Mouse (Mus musculus): ENCODE results near the gene Ppp2r5d.

Ppp2r5d gene

DNA sequence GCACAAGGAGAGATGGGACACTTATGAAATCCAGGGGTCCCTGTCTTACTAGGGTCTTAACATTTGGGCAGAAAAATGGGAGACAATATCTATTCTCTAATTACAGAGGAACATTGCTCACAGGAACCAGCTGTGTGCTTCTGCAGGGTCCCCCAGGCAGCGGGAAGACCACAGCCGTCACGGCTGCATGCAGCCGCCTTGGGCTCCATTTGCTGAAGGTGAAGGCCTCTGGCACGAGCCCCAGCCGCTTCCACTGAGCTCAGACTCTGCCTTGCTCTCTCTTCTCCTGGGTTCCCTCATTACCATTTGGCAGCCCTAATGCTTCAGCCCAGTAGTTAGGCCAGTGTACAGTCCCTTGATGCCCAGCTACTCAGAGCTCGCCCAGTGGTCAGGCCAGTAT is 16.2 kb upstream of the Ppp2r5d start:
- no peak for DNase-seq (ENCODE audit: low read depth, low spot score)

DNA sequence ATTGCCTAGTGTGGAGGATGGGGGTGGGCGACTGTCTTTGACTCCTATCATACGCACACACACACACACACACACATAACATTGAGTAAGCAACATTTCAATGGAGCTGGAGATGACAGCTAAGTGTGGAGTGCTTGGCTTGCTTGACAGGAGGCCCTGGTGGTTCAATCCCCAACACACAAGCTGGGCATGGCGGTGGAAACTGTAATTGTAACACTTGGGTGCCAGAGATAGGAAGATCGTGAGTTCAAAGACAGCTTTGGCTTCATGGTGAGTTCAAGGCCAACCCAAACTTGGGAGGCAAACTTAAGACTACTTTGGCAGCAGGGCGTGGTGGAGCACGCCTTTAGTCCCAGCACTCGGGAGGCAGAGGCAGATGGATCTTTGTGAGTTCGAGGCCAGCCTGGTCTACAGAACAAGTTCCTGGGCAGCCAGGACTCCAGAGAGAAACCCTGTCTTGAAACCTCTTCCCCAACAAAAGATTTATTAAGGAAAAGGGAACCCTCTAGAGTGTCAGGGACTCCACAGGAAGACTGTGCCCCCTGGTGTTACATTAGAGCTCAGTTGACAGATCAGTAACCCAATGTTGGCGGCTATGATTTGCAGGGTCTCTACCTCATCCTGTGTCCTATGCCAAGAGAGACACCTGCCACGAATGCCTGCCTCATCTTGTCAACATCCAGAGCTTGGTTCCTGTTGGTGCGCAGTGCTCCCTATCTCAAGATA is 10.0 kb upstream of the Ppp2r5d start:
- DNase-seq (ENCODE audit: low read depth, low spot score): no peak

DNA sequence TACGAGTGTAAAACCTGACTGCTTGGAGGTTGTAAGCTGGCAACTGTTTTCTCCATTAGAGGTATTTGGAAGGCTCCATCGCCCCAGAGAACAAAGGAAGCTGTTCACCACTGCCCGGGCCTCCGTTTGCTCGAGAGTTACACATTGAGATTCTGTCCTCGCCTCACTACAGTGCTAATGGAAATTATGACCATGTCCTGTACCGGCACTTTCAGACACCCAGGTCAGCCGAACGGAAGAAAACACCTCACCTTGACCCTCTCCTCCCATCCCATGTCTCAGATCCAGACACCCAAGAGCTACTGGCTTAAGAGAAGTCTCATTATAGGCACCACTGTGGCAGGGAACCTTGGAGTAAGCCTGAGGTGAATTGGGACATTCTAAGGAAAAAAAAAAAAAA is 8.9 kb upstream of the Ppp2r5d start:
- DNase-seq (ENCODE audit: low read depth, low spot score): no peak

DNA sequence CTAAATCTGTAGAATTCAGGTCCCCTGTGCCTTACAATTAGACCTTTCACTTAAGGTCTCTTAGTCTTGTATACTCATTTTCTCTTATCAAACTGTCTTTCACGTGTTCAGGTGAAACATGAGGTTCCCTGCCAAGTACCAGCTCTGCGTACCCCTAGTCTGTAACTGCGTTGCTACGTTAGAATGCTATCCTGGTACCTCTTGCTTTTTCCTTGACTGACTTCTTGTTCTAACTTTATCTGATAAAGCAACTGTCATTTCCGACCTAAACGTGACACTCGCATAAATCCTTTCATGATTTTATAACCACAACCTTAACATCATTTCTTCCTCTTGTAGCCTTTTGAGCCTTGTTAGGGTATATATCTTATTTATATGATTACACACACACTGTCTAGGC is 7.5 kb upstream of the Ppp2r5d start:
- DNase-seq (ENCODE audit: low read depth, low spot score): no peak

DNA sequence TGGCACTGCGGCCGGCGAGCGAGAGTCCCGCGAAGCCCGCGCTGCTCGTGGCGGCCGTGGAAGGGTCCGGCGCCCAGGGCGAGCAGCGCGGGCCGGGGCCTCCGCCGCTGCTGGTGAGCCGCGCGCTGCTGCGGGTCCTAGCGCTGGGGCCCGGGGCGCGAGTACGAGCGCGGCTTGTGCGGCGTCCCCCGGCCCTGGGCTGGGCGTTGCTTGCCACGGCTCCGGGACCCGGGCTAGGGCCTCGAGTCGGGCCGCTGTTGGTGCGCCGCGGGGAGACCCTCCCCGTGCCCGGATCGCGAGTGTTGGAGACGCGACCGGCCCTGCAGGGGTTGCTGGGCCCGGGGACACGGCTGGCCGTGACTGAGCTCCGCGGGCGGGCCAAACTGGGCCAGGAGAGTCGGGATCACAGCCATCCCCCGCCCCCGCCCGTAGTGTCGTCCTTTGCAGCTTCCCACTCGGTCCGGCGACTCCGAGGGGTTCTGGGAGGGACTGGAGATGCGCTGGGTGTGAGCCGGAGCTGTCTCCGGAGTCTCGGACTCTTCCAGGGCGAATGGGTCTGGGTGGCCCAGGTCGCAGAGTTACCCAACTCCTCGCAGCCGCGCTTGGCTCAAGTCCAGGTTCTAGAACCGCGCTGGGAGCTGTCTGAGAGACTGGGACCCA is 6.8 kb upstream of the Ppp2r5d start:
- no peak for DNase-seq (ENCODE audit: low read depth, low spot score)

DNA sequence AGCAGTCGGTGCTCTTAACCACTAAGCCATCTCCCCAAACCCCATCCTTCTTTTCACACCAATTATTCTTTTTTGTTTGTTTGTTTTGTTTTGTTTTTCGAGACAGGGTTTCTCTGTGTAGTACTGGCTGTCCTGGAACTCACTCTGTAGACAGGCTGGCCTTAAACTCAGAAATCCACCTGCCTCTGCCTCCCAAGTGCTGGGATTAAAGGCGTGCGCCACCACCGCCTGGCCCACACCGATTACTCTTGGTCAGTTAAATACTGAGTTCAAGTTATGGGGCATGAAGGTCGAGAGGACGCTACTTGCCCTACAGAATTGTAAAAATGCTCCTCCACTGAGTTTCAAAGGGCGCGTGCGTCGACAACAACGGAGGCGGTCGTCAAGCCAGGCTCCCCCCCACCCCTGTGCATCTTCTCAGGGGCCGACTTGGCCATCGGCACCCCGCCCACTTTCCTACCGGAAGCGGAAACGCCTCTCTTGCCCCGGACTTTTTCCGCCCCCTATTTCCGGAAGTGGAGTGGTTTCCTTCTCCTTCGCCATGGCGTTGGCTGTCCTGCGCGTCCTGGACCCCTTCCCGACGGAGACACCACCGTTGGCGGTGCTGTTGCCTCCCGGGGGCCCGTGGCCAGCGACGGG is 6.2 kb upstream of the Ppp2r5d start, which contains the start of gene Pex6:
Pex6 (plus strand) TSS at position 505 of the 639 bp plus-strand sequence.
- DNase-seq (ENCODE audit: low read depth, low spot score): peak; percentile 86

DNA sequence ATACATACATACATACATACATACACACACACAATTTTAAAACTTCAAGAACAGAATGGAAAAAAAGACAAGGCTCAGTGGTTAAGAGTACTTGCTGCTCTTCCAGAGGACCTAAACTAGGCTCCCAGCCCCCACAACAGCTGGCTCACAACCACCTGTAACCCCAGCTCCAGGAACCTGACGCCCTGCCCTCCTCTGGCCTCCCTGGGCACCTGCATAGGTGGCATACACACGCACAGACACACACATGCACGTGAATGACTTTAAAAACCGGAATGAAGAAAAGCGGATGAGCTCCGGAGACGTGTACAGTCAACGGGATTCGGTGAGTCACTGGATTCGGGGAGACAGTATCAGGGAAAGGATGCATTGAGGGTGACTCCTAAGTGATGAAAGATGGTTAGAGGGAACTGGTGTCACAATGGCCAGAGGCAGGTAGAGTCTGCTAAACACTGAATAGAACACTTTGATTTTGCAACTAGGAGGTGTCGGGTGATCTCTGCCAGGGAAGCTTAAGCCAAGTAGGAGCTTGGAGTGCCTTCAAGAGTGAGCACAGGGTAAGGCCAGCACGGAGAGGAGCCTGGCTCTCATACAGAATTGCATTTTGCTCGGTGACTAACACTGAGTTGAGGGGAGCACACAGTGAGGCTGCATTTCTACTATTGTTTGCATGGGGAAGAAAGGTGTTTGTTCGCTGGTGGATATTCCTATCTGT is 1.6 kb upstream of the Ppp2r5d start:
- DNase-seq (ENCODE audit: low read depth, low spot score): no peak

DNA sequence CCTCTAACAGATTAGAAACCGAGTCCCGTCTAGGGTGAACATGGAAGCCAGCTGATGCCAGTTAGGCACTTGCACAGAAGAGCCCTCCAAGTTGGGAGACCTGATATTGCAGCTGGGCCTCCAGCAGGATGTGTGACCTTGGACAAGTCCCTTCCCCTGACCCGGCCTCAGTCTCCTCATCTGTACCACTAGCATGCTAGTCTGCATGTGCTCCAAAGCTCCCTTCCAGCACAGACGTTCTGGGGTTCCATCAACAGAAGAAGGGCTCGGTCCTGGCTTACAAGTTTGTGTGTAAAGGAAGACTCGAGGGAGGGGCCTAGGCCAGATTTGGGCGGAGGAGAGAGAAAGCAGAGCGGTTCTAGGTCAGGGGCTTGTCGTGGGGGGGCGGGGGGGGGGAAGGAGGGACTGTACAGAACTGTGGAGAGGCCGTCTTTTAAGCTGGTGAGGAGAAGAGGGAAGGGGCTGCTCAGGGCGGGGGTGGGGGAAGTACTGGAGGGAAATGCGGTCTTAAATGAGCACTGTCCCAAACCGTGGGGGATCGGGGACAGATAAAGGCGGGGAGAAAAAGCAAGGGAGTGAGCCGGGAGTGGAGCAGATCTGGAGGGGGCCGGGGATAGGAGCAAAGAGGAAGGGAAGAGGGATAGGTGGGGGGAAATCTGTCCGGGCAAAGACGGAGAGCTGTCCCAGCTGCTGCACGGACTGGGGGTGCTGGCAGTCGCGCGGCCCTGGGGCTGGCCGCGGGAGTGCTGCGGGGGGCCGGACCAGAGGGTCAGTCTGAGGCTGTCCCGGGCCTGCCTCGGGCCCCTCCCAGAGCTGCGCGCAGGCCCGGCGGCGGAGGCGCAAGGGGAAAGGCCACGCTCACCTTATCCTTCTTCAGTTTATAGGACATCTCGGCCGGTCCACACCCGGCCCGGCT is 682 bp downstream of the Ppp2r5d start:
- DNase-seq (ENCODE audit: low read depth, low spot score): no peak

DNA sequence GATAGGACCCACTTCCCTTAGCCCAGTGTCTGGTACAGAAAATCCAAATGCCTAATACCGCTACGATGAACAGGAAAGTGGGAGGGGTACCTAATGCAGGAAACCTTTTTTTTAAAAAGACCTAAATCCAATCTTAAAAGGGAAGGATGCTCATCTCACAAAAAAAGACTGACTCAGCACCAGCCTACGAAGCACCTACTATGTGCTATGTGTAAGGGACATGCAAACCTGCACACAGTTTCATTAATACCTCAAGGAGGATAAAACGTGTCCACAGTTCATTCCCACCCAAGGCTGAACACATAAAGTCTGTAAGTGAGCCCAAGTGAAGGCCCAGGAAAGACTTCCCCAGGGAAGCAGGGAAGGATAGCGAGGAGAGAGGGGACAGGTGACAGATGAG is 2.4 kb downstream of the Ppp2r5d start:
- no peak for DNase-seq (ENCODE audit: low read depth, low spot score)

DNA sequence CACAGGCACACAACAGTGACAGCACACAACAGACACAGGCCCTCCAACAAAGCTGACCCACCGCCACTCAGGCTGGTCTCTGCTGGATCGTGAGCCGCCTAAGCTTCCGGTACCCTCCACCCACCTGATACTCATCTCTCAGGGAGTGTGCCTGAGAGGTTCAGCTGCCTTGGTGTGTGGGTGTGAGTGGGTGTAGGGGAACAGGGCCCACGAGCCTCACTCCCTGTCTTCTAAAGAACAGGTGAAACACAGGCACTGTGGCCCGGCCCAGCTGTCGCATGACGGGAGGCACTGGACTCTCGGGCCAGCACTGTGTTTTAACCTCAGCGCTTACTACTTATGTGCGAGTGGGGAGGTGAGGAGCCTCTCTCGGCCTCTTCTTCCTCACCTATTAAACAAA is 2.8 kb downstream of the Ppp2r5d start:
- DNase-seq (ENCODE audit: low read depth, low spot score): no peak

DNA sequence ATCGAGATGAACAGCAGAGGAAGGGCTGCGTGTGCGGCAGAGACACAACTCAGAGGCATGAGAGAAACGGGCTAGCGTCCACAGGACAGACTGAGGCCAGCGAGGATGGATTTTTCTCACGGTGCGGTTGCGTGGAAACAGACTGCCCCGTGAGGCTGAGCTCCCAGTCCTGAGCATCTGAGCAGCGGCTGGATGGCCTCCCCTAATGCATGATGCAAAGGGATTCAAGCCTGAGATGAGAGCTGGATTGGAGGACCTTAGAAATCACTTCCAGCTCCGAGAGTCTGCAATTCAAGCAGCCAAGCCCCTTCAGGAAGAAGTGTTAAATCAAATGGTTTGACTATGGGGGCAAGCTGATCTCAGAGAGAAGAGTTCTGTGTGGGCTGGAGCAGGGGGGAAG is 3.4 kb downstream of the Ppp2r5d start:
- no peak for DNase-seq (ENCODE audit: low read depth, low spot score)

DNA sequence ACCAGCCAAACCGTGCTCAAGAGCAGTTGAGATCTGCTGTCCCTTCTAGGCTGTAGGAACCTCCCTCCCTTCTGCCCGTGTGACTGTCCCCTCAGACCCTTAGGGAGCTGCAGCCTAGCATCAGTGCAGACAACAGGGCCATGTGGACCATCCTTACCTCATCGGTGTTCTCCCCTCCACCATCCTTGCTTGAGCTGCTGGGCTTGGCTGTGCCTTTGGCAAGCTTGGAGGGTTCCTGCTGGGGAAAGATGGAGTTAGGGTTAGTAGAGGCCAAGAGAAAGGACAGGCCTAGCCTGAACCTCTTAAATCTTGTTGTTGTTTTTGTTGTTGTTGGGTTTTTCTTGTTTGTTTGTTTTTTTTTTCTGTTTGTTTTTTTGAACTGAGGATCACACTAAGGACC is 5.0 kb downstream of the Ppp2r5d start:
- no peak for DNase-seq (ENCODE audit: low read depth, low spot score)

DNA sequence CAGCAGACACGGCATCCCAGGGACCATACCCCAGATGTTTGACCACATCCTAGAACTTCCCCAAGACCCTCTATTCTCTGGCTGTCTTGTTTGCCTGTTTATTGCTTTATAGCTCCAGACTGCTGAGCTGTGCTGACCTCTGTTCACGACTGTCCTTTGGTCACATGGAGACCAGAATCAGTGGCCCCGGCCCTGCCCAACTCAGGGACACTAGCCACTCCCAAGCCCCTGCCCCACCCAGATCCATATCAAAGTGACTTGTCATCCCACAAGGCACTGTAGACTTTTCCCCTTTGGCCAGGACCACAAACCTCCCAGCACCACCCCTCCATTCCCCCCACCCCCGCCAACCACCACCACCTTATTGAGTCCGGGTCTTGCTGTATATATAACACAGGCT is 5.7 kb downstream of the Ppp2r5d start:
- no peak for DNase-seq (ENCODE audit: low read depth, low spot score)

DNA sequence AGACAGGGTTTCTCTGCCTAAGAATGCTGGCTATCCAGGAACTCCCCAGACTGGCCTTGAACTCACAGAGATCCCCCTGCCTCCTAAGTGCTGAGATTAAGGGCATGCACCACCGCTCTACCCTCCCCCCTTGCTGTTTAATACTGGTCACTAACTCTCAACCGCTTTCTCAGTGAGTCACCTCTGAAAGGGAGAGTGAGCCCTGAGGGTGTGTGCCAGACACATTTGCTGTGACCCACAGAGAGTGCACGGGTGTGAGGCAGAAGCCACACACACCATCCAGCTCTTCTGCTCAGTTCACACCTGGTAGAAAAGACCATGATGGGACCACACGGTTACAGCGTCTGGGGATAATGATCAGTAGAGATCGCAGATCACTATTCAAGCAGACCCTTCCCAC is 6.4 kb downstream of the Ppp2r5d start:
- DNase-seq (ENCODE audit: low read depth, low spot score): no peak

DNA sequence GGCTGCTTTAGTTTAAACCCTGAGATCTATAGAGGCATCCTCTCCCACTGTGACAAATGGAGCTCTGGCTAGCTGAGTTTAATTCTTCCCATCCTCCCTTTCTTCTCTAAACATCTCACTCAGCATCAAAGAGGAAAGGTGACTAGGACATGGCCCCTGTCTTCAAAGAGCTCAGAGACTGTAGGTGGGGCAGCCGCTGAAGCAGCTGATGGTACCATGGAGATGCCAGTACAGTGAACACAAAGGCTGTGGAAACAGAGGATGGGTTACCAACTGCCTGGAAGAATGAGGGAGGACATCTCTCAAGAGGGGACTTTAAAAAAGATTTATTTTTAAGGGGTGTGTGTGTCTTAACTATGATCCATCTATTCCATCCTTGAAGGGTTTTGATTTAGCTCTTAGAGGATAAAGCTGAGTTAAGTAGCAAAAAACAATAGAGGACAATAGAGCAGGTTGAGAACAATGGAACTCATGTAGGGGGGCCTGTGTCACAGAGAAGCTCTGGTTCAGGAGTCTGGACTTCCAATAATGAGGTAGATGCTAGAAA is 10.3 kb downstream of the Ppp2r5d start:
- no peak for DNase-seq (ENCODE audit: low read depth, low spot score)

DNA sequence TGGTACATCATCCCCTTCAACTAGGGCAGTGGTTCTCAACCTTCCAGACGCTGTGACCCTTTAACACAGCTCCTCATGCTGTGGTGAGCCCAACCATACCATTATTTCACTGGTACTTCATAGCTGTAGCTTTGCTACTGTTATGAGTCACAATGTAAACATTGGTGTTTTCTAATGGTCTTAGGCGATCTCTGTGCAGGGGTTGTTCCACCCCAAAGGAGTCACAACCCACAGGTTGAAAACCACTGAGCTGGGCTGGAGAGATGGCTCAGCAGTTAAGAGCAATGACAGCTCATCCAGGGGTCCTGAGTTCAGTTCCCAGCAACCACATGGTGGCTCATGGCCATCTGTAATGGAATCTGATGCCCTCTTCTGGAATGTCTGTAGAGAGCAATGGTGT is 13.5 kb downstream of the Ppp2r5d start:
- no peak for DNase-seq (ENCODE audit: low read depth, low spot score)

DNA sequence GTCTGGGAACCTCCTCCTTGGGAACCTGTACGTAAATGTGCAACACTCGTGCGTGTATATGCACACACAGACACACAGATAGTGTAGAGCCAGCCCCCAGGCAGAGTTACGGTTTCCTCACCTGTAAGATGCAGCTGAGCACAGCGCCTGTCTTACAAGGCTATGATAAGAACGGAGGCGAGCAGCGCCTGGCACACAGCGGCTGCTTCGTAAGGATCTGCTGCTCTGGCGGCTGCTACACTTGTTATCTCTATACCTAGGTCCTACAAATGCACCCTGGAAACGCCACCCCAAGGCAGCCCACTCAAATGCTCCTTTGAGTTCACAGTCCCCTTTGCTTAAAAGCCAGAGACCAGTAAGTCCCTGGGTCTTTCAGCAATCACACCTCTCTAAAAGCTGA is 14.2 kb downstream of the Ppp2r5d start:
- no peak for DNase-seq (ENCODE audit: low read depth, low spot score)

DNA sequence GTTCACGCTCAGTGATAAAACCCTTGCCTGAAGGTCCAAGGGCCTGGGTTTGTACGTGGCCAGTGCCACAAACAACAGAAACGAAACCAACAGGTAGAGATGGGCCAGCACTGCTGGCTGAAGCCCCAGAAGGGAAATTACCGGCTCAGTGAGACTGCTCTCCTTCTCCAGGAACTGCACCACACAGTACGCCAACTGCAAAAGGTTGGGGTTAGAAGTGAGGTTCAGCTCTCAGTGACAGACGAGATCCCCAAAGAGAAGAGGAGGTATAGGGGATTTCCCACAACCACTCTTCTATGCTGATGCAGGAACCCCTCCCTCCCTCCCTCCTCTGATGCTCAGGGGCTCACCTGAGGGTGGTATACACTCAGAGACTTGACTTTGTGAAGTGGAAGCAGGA is 19.0 kb downstream of the Ppp2r5d start:
- DNase-seq (ENCODE audit: low read depth, low spot score): no peak

DNA sequence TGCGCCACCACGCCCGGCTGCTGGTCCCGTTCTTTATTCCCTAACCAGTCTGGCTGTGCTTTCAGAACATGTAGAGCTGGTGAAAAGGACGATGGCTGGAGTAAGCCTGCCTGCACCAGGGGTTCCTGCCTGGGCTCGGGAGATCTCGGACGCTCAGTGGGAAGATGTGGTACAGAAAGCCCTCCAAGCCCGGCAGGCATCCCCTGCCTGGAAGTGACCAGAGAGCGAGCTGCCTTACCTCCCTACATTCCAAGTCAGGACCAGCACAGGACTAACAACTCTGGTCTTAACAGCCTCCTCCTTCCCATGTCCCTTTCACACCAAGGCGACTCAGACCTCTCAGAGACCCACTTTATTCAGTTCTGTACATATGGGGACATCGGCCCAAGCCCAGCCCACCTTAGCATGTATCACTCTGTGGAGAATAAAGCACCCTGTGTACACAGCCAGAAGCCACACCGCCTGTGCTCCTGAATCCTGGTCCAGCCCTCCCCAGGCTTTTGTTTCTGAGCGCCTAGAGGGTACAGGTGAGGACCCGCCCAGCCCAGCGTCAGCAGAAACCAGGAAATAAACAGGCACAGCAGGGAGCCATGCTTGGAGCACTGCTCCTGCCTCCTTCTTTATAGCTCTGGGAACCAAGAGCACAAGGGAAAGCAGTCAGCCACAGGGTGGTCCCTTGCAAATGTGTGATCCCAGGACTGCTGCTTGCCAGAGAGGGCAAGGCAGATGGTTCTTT is 22.1 kb downstream of the Ppp2r5d start:
- no peak for DNase-seq (ENCODE audit: low read depth, low spot score)

DNA sequence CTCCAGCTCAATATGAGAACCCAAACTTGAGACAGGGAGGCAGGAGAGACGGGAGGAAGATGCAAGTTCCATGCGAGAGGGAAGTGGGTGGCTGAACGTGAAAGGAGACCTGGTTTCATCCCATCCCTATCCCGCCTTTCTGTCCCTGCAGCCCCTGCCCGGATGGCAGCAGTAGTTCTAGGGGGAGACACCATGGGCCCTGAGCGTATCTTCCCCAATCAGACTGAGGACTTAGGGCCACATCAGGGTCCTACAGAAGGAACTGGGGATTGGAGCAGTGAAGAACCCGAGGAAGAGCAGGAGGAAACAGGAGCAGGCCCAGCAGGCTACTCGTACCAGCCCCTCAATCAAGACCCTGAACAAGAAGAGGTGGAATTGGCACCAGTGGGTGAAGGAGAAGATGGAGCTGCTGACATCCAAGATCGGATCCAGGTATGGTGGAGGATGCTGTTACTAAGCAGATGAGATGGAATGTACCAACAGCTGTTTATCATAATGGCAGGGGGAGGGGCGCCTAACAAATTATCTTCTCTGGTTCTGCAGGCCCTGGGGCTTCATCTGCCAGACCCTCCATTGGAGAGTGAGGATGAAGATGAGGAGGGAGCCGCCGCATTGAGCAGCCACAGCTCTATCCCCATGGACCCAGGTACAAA is 23.3 kb downstream of the Ppp2r5d start:
- DNase-seq (ENCODE audit: low read depth, low spot score): no peak
